Mouse (Mus musculus): Measurements from ENCODE around the gene Dbp. TPM values are rescaled to one million over a fixed set of nuclear protein-coding genes. Genes with fewer than 3 reads are reported as not detected.

Dbp gene
- polyA plus RNA-seq, 1 experiment = 23.4 TPM

DNA sequence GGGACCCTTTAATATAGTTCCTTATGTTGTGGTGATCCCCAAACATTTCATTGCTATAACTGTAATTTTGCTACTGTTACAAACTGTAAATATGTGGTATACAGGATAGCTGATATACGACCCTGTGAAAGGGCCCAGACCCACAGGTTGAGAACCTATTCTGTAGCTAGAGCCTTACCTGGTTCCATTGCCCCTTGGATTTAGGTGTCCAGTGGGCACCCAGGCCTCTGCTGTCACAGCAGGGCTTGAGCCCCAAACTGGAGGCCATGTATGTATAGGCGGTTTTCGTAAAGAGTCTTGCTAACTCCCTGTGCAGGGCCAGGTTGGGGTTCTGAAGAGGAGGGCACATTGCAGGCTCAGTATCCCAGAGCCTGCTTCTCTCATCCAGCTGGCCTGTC, 11.6 kb downstream of the Dbp start:
- Histone ChIP-seq H3K9me3 (no peaks in the 10 kb centered on the region), H3K27me3 (replicated peaks) (no peaks in the 10 kb centered on the region), H3K4me3 (replicated peaks) (peak overlapping the region; percentile 99), H3K4me1 (peaks cover 74% of the 10 kb centered on the region), H3K36me3 (replicated peaks; ENCODE audit: low read length) (peaks cover 63% of the 10 kb centered on the region)
- TF ChIP-seq GATA1 (IDR thresholded peaks at IDR 0.05; ENCODE audit: borderline replicate concordance, low read length) (no peak), FLI1 (IDR thresholded peaks at IDR 0.05; ENCODE audit: low read length) (no peak)

DNA sequence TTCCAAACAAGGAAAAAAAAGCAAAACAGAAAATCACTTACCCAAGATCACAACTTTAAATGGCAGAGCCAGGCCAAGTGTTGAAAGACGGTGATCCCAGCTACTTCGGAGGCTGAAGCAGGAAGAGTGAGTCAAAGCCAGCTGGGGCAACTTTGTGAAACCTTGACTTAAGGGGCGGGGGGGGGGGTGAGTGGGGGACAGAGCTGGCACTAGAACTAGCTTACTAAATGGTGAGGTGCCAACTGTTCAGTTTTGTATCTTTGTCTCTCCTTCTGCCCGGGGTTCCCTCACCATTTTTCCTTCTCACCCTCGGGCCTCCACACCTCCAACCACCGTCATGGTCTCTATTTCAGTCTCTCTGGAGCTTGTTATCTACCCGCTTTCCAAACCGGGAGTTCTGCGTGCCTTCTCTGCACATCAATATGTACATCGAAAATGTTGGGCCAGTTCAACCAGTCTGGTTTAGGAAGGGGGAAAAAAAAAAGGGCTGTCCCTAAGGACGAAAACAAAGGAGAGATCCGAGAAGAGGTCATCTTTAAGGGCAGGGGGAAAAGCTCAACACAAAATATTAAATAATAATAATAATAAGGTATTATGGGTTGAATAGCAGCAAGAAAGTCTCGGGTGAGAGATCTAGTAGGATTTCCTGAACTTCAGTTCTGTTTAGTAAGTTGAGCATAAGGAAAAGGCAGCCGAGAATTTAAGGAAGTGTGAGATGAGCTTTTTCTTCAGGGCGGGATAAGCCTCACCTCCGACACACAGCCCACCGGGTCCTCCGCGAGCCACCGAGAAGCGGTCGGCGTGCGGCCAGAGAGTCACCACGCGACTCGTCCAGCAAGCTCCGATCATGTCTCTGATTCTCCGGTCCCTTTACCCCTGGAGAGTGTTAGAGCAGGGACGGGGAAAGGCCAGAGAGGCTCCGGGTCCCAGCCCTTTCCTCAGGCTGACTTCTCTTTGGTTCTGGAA, 12.3 kb downstream of the Dbp start:
- H3K4me3 ChIP-seq (replicated peaks) = peak overlapping the region; percentile 99
- no peaks in the 10 kb centered on the region for H3K9me3 ChIP-seq
- peaks cover 71% of the 10 kb centered on the region for H3K4me1 ChIP-seq
- TF ChIP-seq GATA1 (IDR thresholded peaks at IDR 0.05; ENCODE audit: borderline replicate concordance, low read length) (no peak), FLI1 (IDR thresholded peaks at IDR 0.05; ENCODE audit: low read length) (no peak)
- H3K36me3 ChIP-seq (replicated peaks; ENCODE audit: low read length) = peaks cover 63% of the 10 kb centered on the region
- no peaks in the 10 kb centered on the region for H3K27me3 ChIP-seq (replicated peaks)

DNA sequence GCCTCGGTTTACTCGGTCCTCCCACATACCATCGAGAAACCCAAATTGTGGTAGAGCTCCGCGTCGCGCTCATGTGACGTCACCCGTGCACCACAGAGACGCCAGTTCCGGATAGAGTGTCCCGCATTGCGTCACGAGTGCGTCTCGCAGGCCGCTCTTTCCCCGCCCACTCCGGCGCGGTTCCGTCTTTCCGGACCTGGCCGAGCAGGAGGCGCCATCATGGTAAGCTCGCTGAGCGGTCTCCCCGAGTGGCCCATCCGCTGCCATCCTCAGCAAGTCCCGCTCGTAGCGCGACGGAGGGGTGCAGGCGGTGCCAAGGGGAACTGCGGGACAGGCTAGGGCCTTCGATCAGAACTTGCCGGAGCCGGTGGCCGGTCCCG, 13.0 kb downstream of the Dbp start, which contains the start of gene Sphk2:
Gene Sphk2 (minus strand): TSS at position 85 of the 380 bp plus-strand sequence.
- Histone ChIP-seq H3K4me1 (peaks cover 66% of the 10 kb centered on the region), H3K36me3 (replicated peaks; ENCODE audit: low read length) (peaks cover 63% of the 10 kb centered on the region), H3K27me3 (replicated peaks) (no peaks in the 10 kb centered on the region), H3K9me3 (no peaks in the 10 kb centered on the region), H3K4me3 (replicated peaks) (peak within 1 kb of the TSS; percentile 99)
- TF ChIP-seq FLI1 (IDR thresholded peaks at IDR 0.05; ENCODE audit: low read length) (peak; percentile 65; the same call in 1 of the 2 replicates), GATA1 (IDR thresholded peaks at IDR 0.05; ENCODE audit: borderline replicate concordance, low read length) (no peak)

DNA sequence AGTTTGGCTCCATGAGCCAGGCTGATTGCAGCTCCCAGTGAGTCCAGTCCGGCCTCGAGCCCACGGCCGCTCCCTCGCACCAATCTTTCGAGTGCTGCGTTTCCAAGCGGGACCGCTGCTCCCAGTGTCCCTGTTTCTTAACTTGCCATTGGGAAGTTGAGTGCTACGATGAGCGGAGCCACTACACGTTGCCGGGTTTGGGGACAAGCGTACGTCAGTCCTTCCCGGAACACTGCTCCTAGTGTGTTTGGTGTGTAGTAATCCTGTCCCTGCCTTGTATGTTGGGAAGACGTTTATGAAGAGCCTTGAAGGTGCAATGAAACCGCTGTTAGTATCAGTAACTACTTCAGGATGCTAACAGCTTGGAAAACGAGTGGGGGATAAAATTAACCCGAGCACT, 13.4 kb downstream of the Dbp start:
- no peaks in the 10 kb centered on the region for H3K9me3 ChIP-seq

DNA sequence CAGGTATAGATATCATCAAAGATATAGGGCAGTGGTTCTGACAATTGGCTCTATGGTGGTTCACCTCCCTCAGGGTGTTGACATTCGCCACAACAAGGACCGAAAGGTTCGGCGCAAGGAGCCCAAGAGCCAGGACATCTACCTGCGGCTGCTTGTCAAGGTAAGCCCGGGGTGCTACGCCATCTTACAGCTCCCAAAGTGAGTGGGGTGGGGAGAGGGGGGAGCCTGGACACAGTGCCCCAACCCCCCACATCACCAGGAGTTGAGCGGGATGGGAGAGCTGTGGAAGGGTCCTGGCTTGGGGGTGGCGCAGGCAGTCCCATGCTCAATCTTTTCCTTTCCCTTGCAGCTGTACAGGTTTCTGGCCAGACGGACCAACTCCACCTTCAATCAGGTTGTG, 14.3 kb downstream of the Dbp start:
- TF ChIP-seq FLI1 (IDR thresholded peaks at IDR 0.05; ENCODE audit: low read length) (no peak), GATA1 (IDR thresholded peaks at IDR 0.05; ENCODE audit: borderline replicate concordance, low read length) (no peak)
- Histone ChIP-seq H3K4me1 (peaks cover 65% of the 10 kb centered on the region), H3K36me3 (replicated peaks; ENCODE audit: low read length) (peaks cover 63% of the 10 kb centered on the region), H3K27me3 (replicated peaks) (no peaks in the 10 kb centered on the region), H3K9me3 (no peaks in the 10 kb centered on the region), H3K4me3 (replicated peaks) (peak overlapping the region; percentile 99)

More for the DNA sequence above, 13.4 kb downstream of the Dbp start:
- Histone ChIP-seq H3K4me1 (peaks cover 66% of the 10 kb centered on the region), H3K27me3 (replicated peaks) (no peaks in the 10 kb centered on the region), H3K36me3 (replicated peaks; ENCODE audit: low read length) (peaks cover 63% of the 10 kb centered on the region), H3K4me3 (replicated peaks) (peak overlapping the region; percentile 99)
- no peak for TF ChIP-seq GATA1 (IDR thresholded peaks at IDR 0.05; ENCODE audit: borderline replicate concordance, low read length)
- TF ChIP-seq FLI1 (IDR thresholded peaks at IDR 0.05; ENCODE audit: low read length) = no peak

DNA sequence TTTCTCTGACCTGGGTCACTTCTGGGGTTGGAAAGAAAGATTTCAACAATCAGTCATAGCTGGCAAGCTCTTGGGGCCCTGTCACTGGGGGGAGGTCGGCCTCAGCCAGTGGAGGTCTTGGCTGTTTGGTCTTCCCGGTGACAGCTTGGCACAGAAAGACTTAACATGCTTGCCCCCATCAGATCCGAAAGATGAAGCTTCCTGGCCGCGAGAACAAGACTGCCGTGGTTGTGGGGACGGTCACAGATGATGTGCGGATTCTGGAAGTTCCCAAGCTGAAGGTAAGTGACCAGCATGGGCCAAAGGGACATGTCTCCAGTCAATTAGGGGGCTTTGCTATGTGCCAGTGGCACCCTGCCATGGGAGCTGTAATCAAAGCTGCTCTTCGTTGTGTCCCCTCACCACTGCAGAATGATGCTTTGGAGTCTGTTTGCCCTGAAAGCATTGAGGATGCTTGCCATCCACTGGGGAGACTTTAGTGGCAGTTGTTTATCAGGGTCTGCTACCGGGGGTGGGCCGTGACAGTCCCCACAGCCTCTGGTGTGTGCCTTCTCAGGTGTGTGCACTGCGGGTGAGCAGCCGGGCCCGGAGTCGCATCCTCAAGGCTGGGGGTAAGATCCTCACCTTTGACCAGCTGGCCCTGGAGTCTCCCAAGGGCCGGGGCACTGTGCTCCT, 15.0 kb downstream of the Dbp start:
- no peaks in the 10 kb centered on the region for H3K27me3 ChIP-seq (replicated peaks)
- H3K4me3 ChIP-seq (replicated peaks) = peak overlapping the region; percentile 99
- TF ChIP-seq FLI1 (IDR thresholded peaks at IDR 0.05; ENCODE audit: low read length) (no peak), GATA1 (IDR thresholded peaks at IDR 0.05; ENCODE audit: borderline replicate concordance, low read length) (no peak)
- peaks cover 69% of the 10 kb centered on the region for H3K36me3 ChIP-seq (replicated peaks; ENCODE audit: low read length)
- H3K4me1 ChIP-seq = peaks cover 64% of the 10 kb centered on the region
- no peaks in the 10 kb centered on the region for H3K9me3 ChIP-seq

DNA sequence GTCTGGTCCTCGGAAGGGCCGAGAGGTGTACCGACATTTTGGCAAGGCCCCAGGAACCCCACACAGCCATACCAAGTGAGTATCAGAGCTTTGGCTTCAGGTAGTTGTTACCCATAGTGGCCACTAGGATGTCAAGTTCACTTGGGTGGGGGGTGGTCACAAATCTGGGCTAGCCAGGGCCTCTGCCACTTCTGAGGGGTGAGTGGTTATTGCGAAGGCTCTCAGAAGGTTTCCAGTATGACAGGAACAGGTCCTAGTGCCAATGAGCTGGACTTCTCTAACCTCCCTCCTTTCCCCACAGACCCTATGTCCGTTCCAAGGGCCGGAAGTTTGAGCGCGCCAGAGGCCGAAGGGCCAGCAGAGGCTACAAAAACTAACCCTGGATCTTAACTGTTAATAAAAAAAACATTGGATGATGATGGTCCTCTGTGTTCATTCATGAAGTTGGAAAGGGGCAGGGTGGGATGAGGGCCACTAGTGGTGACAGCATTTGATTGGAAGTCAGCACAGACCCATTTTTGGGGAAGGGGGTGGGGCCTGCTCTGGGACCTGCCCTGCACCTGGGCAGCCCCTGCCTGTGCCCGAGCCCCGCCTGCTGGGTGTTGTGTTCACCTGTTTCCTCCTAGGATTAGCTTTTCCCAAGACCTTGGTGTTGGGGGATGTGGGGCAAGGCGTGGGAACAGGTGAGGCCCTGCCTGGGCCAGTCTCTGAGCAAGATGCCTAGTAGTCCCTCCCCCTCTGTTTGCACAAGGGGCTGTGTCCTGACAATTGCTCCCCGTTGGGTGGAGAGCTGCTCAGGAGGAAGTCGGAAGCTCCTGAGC, 15.7 kb downstream of the Dbp start, which contains the start of gene Fam83e:
Gene Fam83e (plus strand): TSS at position 800 of the 821 bp plus-strand sequence.
- H3K9me3 ChIP-seq = no peaks in the 10 kb centered on the region
- H3K36me3 ChIP-seq (replicated peaks; ENCODE audit: low read length) = peaks cover 73% of the 10 kb centered on the region
- peak within 1 kb of the TSS; percentile 21 for H3K4me3 ChIP-seq (replicated peaks)
- H3K27me3 ChIP-seq (replicated peaks) = no peaks in the 10 kb centered on the region
- H3K4me1 ChIP-seq = peaks cover 64% of the 10 kb centered on the region
- TF ChIP-seq FLI1 (IDR thresholded peaks at IDR 0.05; ENCODE audit: low read length) (no peak), GATA1 (IDR thresholded peaks at IDR 0.05; ENCODE audit: borderline replicate concordance, low read length) (no peak)

DNA sequence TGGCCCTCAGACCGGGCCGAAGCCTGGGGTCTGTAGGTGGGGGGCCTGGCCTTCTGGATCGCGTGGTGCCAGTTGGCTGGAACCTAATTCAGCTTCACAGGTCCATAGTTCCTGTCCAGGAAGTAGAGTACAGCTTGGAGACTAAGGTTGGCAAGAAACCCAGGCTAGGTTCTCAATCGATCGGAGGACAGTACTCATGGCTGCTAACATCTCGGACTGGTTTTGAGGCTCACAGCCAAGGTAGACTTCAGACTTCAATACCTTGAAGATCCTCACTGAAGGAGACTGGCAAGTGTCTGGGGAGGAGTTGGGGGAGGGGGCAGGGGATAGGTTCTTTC, 16.3 kb downstream of the Dbp start:
- Histone ChIP-seq H3K4me1 (peaks cover 58% of the 10 kb centered on the region), H3K27me3 (replicated peaks) (no peaks in the 10 kb centered on the region), H3K36me3 (replicated peaks; ENCODE audit: low read length) (peaks cover 77% of the 10 kb centered on the region), H3K9me3 (no peaks in the 10 kb centered on the region), H3K4me3 (replicated peaks) (no peak overlapping the region)
- TF ChIP-seq FLI1 (IDR thresholded peaks at IDR 0.05; ENCODE audit: low read length) = no peak
- no peak for TF ChIP-seq GATA1 (IDR thresholded peaks at IDR 0.05; ENCODE audit: borderline replicate concordance, low read length)

DNA sequence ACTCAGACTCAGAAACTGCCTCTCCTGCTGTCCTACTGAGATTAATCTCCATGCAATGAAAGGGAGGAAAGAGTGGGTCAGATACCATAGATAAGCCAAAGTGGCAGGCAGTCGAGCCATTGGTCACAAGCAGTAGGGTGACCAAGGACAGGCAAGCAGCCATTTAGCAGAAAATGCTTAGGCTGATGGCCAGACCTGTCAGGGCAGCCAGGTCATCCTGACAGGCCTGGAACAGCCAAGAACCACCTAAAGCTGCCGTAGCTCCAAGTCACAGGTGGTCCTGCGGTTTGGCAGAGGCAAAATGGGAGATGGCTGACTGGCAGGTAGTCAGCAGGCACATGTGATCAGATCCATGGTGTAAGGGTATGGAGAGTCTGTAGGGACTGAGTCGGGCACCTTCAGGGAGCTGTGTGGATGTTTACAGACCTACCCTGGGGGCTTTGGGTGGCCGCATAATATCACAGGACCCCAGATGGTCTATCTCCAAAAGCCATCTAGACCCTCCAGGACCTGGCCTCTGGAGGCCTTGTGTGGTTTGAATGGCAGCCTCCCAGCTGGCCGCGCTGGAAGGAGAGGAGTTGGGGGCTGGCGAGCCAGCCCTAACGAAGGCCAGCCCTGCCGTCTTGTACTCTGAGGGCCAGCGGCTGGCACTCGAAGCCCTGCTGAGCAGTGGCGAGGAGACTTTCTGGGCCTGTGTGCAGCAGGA, 16.9 kb downstream of the Dbp start:
- no peaks in the 10 kb centered on the region for H3K9me3 ChIP-seq
- H3K27me3 ChIP-seq (replicated peaks) = no peaks in the 10 kb centered on the region
- H3K4me3 ChIP-seq (replicated peaks) = no peak overlapping the region
- TF ChIP-seq FLI1 (IDR thresholded peaks at IDR 0.05; ENCODE audit: low read length) (no peak), GATA1 (IDR thresholded peaks at IDR 0.05; ENCODE audit: borderline replicate concordance, low read length) (no peak)
- H3K4me1 ChIP-seq = peaks cover 57% of the 10 kb centered on the region
- H3K36me3 ChIP-seq (replicated peaks; ENCODE audit: low read length) = peaks cover 81% of the 10 kb centered on the region
